Mouse (Mus musculus) left cerebral cortex, postnatal 25 days (tissue): ENCODE measurements around the gene Bcl9l. TPM values are rescaled to one million over a fixed set of nuclear protein-coding genes. Genes with fewer than 3 reads are reported as not detected.

Source experiments
- DNase-seq, 2 experiments: peaks; one replicate each; pipeline ENCODE4 v3.0.0; 2022; ENCODE audit warnings: low spot score in 2 of 2, mixed read lengths in 1 of 2
- intact Hi-C: fragments of 180-260 bp; cut with DNase I; formaldehyde crosslinking; loops from one replicate; pipeline ENCODE4 v1.15.1; 2025
- total RNA-seq, 2 experiments: library from RNA; stranded (reverse); gene quantifications; 2 replicates each; pipeline ENCODE4 v1.2.3; 2021

Gene Bcl9l
- total RNA-seq, 2 experiments from 2014 or later, result 60.3 to 60.9 TPM

DNA sequence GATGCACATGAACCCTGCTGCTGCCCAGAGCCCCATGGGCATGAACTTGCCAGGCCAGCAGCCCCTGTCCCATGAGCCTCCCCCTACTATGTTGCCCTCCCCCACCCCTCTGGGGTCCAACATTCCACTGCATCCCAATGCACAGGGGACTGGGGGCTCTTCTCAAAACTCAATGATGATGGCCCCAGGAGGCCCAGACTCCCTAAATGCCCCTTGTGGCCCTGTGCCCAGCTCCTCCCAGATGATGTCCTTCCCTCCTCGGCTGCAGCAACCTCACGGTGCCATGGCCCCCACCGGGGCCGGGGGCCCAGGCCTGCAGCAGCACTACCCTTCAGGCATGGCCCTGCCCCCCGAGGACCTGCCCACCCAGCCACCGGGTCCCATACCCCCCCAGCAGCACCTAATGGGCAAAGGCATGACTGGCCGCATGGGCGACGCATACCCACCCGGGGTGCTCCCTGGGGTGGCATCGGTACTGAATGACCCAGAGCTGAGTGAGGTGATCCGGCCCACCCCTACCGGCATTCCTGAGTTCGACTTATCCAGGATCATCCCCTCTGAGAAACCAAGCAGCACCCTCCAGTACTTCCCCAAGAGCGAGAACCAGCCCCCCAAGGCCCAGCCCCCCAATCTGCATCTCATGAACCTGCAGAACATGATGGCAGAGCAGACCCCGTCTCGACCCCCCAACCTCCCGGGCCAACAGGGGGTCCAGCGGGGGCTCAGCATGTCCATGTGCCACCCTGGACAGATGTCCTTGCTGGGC, 26.3 kb downstream of the Bcl9l start:
- intact Hi-C loops, result no loop called here
- peak in 1 of 2 experiments; percentile 1 for DNase-seq

- intact Hi-C loops, result loop anchor here (2.0 kb wide), 1 partner anchor 95 kb away; the partner anchor contains the start of gene Ddx6
Observed at GRCm38 (mm10) chr9:44509487-44510354, 27.1 kb downstream of the Bcl9l start.

DNA sequence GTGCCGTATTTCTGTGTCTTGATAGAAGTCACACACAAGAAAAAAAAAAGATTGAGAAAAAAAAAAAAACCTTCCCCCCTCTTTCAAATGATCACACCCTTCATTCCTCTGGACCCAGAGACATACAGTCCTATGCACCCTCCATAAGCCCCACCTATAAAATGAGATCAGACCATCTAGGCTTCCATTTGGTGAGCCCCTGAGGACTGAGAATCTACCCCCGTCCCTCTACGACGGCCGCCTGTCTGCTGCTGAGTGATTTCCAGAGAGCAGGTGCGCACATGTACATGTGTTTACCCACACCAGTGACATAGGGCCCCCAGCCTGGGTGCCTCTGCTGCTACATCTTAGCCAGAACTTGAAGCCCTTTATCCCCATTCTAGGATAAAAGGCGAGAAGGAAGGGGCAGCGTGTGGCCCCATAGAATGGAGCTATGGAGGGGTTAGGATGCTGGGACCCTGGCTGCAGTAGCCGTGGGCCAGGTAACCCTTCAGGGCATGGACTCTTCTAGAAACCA, 27.8 kb downstream of the Bcl9l start:
- intact Hi-C loops, result loop anchor here (2.0 kb wide), 1 partner anchor 94 kb away; the partner anchor contains the start of gene Ddx6
- DNase-seq, result no peak

More at GRCm38 (mm10) chr9:44509487-44510354, 27.1 kb downstream of the Bcl9l start:
- peak; percentile 62 to 89 for DNase-seq

GRCm38 (mm10) chr9:44510872-44511601, 28.4 kb downstream of the Bcl9l start:
- peak in 1 of 2 experiments; percentile 40 for DNase-seq
- intact Hi-C loops, result loop anchor here (2.0 kb wide), 1 partner anchor 94 kb away; the partner anchor contains the start of gene Ddx6

GRCm38 (mm10) chr9:44511935-44512716, 29.5 kb downstream of the Bcl9l start:
- no peak for DNase-seq
- intact Hi-C loops, result loop anchor here (2.0 kb wide), 1 partner anchor 93 kb away; the partner anchor contains the start of gene Ddx6

DNA sequence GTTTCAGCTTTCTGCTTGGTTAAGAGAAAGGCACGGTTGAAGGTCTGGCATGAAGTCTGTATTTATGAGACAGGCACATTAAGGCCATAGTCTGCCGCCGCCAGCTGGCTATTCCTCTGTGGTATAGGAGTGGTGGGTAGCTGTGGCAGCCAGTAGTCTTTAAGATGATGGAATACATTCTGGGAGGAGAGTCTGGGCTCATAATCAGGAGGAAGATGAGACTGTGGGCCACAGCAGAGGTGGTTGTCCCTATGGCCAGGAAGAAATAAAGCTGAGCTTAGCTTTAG, 30.0 kb downstream of the Bcl9l start:
- intact Hi-C loops, result no loop called here
- no peak for DNase-seq

- intact Hi-C loops, result no loop called here
- no peak for DNase-seq
Observed at GRCm38 (mm10) chr9:44513121-44513520, 30.5 kb downstream of the Bcl9l start.

GRCm38 (mm10) chr9:44513610-44514009, 31.0 kb downstream of the Bcl9l start:
- intact Hi-C loops, result no loop called here
- DNase-seq, result no peak

DNA sequence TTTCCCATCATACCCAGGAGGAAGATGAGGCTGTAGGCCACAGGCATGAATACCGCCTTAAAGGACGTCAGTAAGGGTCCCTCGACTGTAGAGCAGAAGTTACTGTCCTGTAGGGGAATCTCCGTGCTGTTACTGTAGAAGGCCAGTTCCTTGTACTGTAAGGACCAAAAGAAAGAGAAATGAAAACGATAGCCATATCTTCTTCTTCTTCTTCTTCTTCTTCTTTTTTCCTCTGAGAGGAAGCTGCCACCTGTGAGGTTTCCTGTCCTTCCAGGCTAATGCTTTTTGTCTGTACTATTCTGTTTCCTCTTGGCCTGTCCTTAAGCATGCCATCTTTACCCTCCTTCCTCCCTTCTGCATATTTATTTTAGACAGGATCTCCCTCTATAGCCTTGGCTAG, 31.5 kb downstream of the Bcl9l start:
- intact Hi-C loops, result no loop called here
- no peak for DNase-seq

DNA sequence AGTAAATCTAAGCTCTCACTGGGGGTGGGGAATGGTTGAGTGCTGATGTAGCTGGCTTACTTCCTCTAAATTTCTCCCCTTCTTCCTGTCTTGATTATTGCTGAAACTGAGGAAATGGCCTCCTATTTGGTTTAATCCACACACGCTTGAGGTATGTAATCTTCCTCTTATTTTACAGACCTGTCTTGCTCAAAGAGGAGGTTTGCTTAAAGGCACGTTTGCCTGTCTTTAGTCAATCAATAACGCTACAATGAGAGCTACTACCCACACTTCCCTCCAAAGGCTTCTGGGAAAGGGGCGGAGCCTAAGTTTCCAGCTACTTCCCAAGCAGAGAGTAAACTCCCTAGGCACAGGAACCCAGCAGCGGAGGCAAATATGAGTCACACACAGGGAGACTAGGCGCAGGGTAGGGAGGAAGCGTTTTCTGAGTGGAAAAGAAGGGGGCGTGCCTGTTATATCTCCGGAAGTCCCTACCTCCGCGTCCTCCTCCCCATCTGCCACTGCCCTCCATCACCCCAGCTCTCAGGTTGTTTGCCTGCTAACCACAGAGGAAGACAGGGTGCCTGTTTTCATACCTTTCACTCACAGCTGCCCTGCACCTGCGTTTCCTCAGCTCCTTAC, 32.6 kb downstream of the Bcl9l start:
- intact Hi-C loops, result no loop called here
- peak in 1 of 2 experiments; percentile 63 for DNase-seq

GRCm38 (mm10) chr9:44515891-44516290, 33.3 kb downstream of the Bcl9l start:
- intact Hi-C loops, result no loop called here

DNA sequence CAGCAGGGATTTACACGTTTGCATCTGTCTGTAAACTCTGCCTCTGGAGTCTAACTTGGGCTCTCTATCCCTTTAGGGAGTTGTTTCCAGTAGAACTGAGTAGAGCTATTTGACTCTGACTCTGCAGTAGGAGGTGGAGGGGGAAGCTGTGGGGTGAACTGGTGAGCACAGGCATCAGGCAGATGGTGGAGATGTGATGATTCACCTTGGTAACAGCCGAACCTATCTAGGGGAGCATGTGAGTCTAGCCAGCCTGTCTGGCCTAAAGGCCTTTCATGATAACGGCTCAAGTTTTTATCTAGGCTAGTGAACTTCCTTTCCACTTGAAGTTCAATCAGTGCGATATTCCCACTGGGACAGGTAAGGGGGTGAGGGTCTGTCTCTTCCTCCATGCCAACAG, 34.7 kb downstream of the Bcl9l start:
- intact Hi-C loops, result no loop called here
- DNase-seq, result peak in 1 of 2 experiments; percentile 62

More at GRCm38 (mm10) chr9:44515891-44516290, 33.3 kb downstream of the Bcl9l start:
- DNase-seq, result no peak

DNA sequence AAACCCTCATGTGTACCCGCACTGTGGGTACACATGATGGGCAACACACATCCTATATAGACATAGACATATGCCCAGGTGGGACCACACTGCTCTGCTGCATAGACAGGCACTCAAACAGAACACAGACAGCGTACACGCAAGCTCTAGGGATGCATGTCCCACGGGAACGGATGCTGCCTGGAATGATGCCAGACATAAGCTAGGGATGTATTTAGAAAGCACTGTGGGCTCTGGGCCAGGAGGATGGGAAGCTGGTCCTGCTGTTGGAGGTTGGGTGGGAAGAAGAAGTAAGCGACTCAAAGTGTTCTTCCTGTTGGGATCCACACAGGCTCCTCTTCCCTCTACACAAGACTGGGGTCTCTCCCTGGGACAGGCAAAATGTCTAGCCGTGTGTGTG, 35.4 kb downstream of the Bcl9l start:
- intact Hi-C loops, result no loop called here

GRCm38 (mm10) chr9:44521927-44522326, 39.3 kb downstream of the Bcl9l start:
- intact Hi-C loops, result no loop called here

More for the DNA sequence above, 35.4 kb downstream of the Bcl9l start:
- peak; percentile 63 to 69 for DNase-seq

DNA sequence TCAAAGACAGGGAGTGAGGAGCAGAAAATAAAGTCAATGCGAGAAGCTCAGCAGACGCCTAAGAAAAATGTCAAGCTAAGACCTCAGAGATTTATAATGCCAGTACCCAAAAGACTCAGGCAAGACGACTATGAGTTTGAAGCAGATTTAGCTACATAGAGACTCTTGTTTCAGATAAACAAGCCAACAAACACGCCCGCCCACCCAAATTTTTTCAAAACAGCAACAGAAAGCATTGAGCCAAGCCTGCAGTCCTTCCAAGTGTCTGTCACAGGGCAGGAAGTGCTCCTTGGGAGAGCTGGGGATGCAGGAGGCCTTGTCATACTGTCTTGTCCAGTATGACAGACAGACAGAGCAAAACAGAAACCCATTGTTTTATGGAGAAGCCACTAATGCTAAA, 41.1 kb downstream of the Bcl9l start:
- intact Hi-C loops, result no loop called here
- no peak for DNase-seq

More at GRCm38 (mm10) chr9:44521927-44522326, 39.3 kb downstream of the Bcl9l start:
- no peak for DNase-seq

DNA sequence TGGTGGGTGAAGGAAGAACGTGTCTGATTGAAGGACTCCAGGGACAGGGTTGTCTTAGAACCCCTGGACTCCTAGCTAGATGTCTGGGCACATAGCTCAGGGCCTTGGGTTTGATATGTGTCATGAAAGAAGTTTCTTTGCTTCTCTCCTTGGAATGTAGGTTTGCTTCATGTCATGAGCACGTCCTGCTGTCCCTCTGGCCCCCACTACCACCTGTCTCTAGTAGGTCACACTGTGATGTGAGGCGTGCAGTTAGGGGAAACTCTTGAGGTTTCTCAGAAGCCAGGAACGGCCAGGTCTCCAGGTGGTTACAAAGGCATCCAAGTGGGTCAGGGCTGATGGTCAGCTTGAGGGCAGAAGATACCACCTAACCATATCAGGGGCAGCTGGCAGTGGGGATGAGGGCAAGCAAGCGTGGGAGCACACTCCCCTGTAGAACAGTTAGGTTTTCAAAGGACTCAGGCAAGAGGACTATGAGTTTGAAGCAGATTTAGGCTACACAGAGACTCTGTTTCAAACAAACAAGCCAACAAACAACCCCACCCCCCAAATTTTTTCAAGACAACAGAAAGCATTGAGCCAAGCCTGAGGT, 41.7 kb downstream of the Bcl9l start:
- intact Hi-C loops, result no loop called here
- no peak for DNase-seq

- no peak for DNase-seq
- intact Hi-C loops, result no loop called here
Observed at GRCm38 (mm10) chr9:44525001-44525400, 42.4 kb downstream of the Bcl9l start.

- intact Hi-C loops, result no loop called here
- no peak for DNase-seq
Observed at GRCm38 (mm10) chr9:44525589-44525988, 43.0 kb downstream of the Bcl9l start.
